Comparison of ENCODE assay signal across 8 mouse cellular contexts in the genomic region with DNA sequence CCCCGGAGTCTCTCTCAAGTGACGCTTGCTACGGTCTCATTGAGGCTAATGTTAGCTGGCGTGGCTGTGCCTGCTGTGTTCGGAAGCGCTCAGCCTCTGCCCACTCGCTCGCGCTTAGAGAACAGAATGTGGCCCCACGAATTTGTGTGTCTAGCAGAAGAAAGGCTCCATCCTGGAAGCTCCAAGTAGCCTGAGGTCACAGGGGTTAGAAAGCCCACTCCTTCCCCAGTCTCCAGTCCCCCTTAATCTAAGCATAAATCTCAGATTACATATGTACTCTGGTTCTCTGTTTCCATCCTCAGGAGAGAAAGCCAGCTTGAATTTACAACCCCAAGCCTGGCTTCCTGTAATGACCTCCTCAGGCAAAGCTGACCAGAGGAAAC.
DNase-seq lines count a peak whose midpoint lies in the region; ATAC-seq and TF ChIP-seq lines count a peak whose summit lies in the region.

No protein-coding gene starts in this region.

- DNase-seq in heart, embryonic 10.5 days (ENCODE audit: low spot score), result no peak
- no peak for DNase-seq in heart, adult 9 months (ENCODE audit: low spot score in 2 of 2)
- DNase-seq in CH12.LX (ENCODE audit: extremely low read depth), result no peak
- no peak for DNase-seq in left cerebral cortex, adult 8-10 months (ENCODE audit: low spot score in 2 of 2)
- no peak for DNase-seq in cerebellum, adult 9-10 months
- no peak for DNase-seq in adrenal gland, postnatal 14 days

- H3K27me3 ChIP-seq in heart, embryonic 10.5 days (ENCODE audit: insufficient read depth, poor library complexity, severe bottlenecking), result no peaks in the 10 kb centered on the region
- no peaks in the 10 kb centered on the region for H3K27me3 ChIP-seq in CH12.LX (replicated peaks)
- no peaks in the 10 kb centered on the region for H3K27me3 ChIP-seq in forebrain, embryonic 15.5 days
- peaks cover 8% of the 10 kb centered on the region for H3K27me3 ChIP-seq in liver, embryonic 16.5 days (ENCODE audit: control insufficient read depth, insufficient read depth, low read depth, low read length)

- no peaks in the 10 kb centered on the region for H3K9me3 ChIP-seq in heart, embryonic 10.5 days
- H3K9me3 ChIP-seq in CH12.LX (replicated peaks; ENCODE audit: low read length), result peaks cover 4% of the 10 kb centered on the region
- no peaks in the 10 kb centered on the region for H3K9me3 ChIP-seq in forebrain, embryonic 15.5 days
- H3K9me3 ChIP-seq in liver, embryonic 16.5 days (replicated peaks; ENCODE audit: control insufficient read depth, low read length), result 0 out of 2 replicates have a peak, but pooled peaks cover 2% of the 10 kb centered on the region

- dilution Hi-C loops in CH12.LX (cut with MboI; ENCODE audit: extremely low pct_ligation_motif_present, extremely low pct_unique_long_range_greater_than_20kb, low sequenced_read_pairs), result no loop called here

- H3K36me3 ChIP-seq in heart, embryonic 10.5 days, result no peaks in the 10 kb centered on the region
- H3K36me3 ChIP-seq in CH12.LX (replicated peaks in 1 of 2; ENCODE audit: control insufficient read depth in 1 of 2, insufficient read depth in 1 of 2, low read length in 1 of 2), result no peaks in the 10 kb centered on the region
- H3K36me3 ChIP-seq in forebrain, embryonic 15.5 days, result no peaks in the 10 kb centered on the region
- H3K36me3 ChIP-seq in liver, embryonic 16.5 days (ENCODE audit: control insufficient read depth, insufficient read depth), result no peaks in the 10 kb centered on the region

- TF ChIP-seq EP300 in CH12.LX (IDR thresholded peaks at IDR 0.05; ENCODE audit: low read length), result no peak

- TF ChIP-seq POLR2A in CH12.LX (IDR thresholded peaks at IDR 0.05; ENCODE audit: low read depth, low read length), result no peak

- no peak for TF ChIP-seq RAD21 in CH12.LX (IDR thresholded peaks at IDR 0.05; ENCODE audit: low read depth, low read length)

- in situ Hi-C loops in CH12.LX (cut with MboI; ENCODE audit: low pct_ligation_motif_present, low pct_unique_long_range_greater_than_20kb, low sequenced_read_pairs), result no loop called here

- no peak overlapping the region for H3K9ac ChIP-seq in CH12.LX (ENCODE audit: insufficient read depth, low read depth)
- H3K9ac ChIP-seq in forebrain, embryonic 15.5 days (replicated peaks), result peak overlapping the region; percentile 27; the same call in 1 of the 2 replicates
- H3K9ac ChIP-seq in liver, embryonic 16.5 days (ENCODE audit: low read depth, low read length), result no peak overlapping the region

- H3K4me1 ChIP-seq in heart, embryonic 10.5 days, result peaks cover 21% of the 10 kb centered on the region
- H3K4me1 ChIP-seq in CH12.LX (ENCODE audit: control insufficient read depth in 1 of 2, insufficient read depth in 2 of 2), result peaks cover 11 to 31% of the 10 kb centered on the region in 2 experiments
- peaks cover 22% of the 10 kb centered on the region for H3K4me1 ChIP-seq in forebrain, embryonic 15.5 days
- H3K4me1 ChIP-seq in liver, embryonic 16.5 days (ENCODE audit: control insufficient read depth, low read depth, low read length), result peaks cover 2% of the 10 kb centered on the region; the same call in 1 of the 2 replicates

- peak; percentile 64 for ATAC-seq in forebrain, embryonic 15.5 days (replicated peaks)
- ATAC-seq in liver, embryonic 16.5 days (ENCODE audit: low read depth), result no peak

- H3K27ac ChIP-seq in heart, embryonic 10.5 days, result peak overlapping the region; percentile 74
- H3K27ac ChIP-seq in CH12.LX (ENCODE audit: insufficient read depth, low read depth), result peak overlapping the region; percentile 98; the same call in 1 of the 2 replicates
- H3K27ac ChIP-seq in forebrain, embryonic 15.5 days (replicated peaks), result peak overlapping the region; percentile 83
- H3K27ac ChIP-seq in liver, embryonic 16.5 days (ENCODE audit: low read length), result no peak overlapping the region

- no peaks in the 10 kb centered on the region for H3K79me2 ChIP-seq in CH12.LX (replicated peaks; ENCODE audit: control insufficient read depth, extremely low read depth, insufficient read depth, poor library complexity, severe bottlenecking)

- no peak for TF ChIP-seq CTCF in CH12.LX (conservative IDR thresholded peaks at IDR 0.05 in 1 of 2, IDR thresholded peaks at IDR 0.05 in 1 of 2; ENCODE audit: low read depth in 2 of 2, low read length in 2 of 2)

- WGBS in heart, embryonic 10.5 days, result 60% methylated on average over 10 of the region's 10 CpGs
- 4% methylated on average over 10 of the region's 10 CpGs for WGBS in forebrain, embryonic 15.5 days
- 65% methylated on average over 10 of the region's 10 CpGs for WGBS in liver, embryonic 16.5 days (ENCODE audit: insufficient replicate concordance)

- no peak overlapping the region; the same call in 1 of the 2 replicates for H3K4me3 ChIP-seq in heart, embryonic 10.5 days
- H3K4me3 ChIP-seq in CH12.LX (replicated peaks in 1 of 3; ENCODE audit: low read depth in 2 of 3, low read length in 2 of 3, poor library complexity in 1 of 3), result no peak overlapping the region
- peak overlapping the region; percentile 27 for H3K4me3 ChIP-seq in forebrain, embryonic 15.5 days
- H3K4me3 ChIP-seq in liver, embryonic 16.5 days (ENCODE audit: low read depth, low read length), result no peak overlapping the region

- H3K4me2 ChIP-seq in CH12.LX (ENCODE audit: insufficient read depth, low read depth, poor library complexity, severe bottlenecking), result no peak overlapping the region
- H3K4me2 ChIP-seq in forebrain, embryonic 15.5 days (replicated peaks), result peak overlapping the region; percentile 45
- 0 out of 2 replicates have a peak overlapping the region, but pooled peaks have one; percentile 20 for H3K4me2 ChIP-seq in liver, embryonic 16.5 days (ENCODE audit: low read depth, low read length)

TF ChIP-seq in CH12.LX, 34 proteins besides CTCF, POLR2A, EP300 and RAD21:
- TF ChIP-seq ZMIZ1 (IDR thresholded peaks at IDR 0.05; ENCODE audit: low read depth, low read length) (no peak), ZKSCAN1 (IDR thresholded peaks at IDR 0.05; ENCODE audit: borderline replicate concordance, low read depth, low read length) (no peak), NELFE (IDR thresholded peaks at IDR 0.05; ENCODE audit: low read depth, low read length) (no peak), NRF1 (IDR thresholded peaks at IDR 0.05; ENCODE audit: low read depth, low read length) (no peak), CHD2 (IDR thresholded peaks at IDR 0.05; ENCODE audit: low read length) (no peak), JUND (conservative IDR thresholded peaks at IDR 0.05; ENCODE audit: low read depth, low read length) (no peak), MAZ (IDR thresholded peaks at IDR 0.05; ENCODE audit: low read depth, low read length) (no peak), HCFC1 (IDR thresholded peaks at IDR 0.05; ENCODE audit: low read depth, low read length) (no peak), MYC (IDR thresholded peaks at IDR 0.05; ENCODE audit: low read depth, low read length) (no peak)
